Mouse (Mus musculus): Measurements from ENCODE around the gene L3mbtl1. TPM values are rescaled to one million over a fixed set of nuclear protein-coding genes. Genes with fewer than 3 reads are reported as not detected.
A peak's percentile ranks its signal among the peaks of the same experiment; 100 is the strongest.

Gene L3mbtl1
- total and polyA plus RNA-seq, 2 experiments from 2014 or later: not detected

- no peak overlapping the region for H3K27ac ChIP-seq (ENCODE audit: low read depth)
- no peaks in the 10 kb centered on the region for H3K36me3 ChIP-seq (replicated peaks; ENCODE audit: control insufficient read depth, insufficient read depth, low read length)
- no peak for ATAC-seq (ENCODE audit: insufficient read depth, low read depth)
- H3K9me3 ChIP-seq (replicated peaks; ENCODE audit: control insufficient read depth, low read length): no peaks in the 10 kb centered on the region
- H3K4me3 ChIP-seq (ENCODE audit: low read depth, low read length): no peak overlapping the region
- H3K9ac ChIP-seq (replicated peaks; ENCODE audit: low read depth, low read length): no peak overlapping the region
- TF ChIP-seq CTCF (IDR thresholded peaks at IDR 0.05; ENCODE audit: low read depth): peak; percentile 29; the same call in 1 of the 2 replicates
- TF ChIP-seq EP300 (IDR thresholded peaks at IDR 0.05; ENCODE audit: low read depth): no peak
- H3K27me3 ChIP-seq (ENCODE audit: control insufficient read depth, insufficient read depth, low read length): no peaks in the 10 kb centered on the region
- 30% methylated on average over 16 of the region's 16 CpGs for WGBS
- DNase-seq (ENCODE audit: low spot score): no peak
- peak overlapping the region; percentile 23; the same call in 1 of the 2 replicates for H3K4me2 ChIP-seq (ENCODE audit: low read depth, low read length)
- H3K4me1 ChIP-seq (ENCODE audit: control insufficient read depth, insufficient read depth): no peaks in the 10 kb centered on the region
Measured at GRCm38 (mm10) chr2:162908052-162908491, 35.2 kb upstream of the L3mbtl1 start.

GRCm38 (mm10) chr2:162914040-162914439 is 29.2 kb upstream of the L3mbtl1 start:
- TF ChIP-seq EP300 (IDR thresholded peaks at IDR 0.05; ENCODE audit: low read depth) (no peak), CTCF (IDR thresholded peaks at IDR 0.05; ENCODE audit: low read depth) (no peak)
- Histone ChIP-seq H3K27ac (ENCODE audit: low read depth) (no peak overlapping the region), H3K9ac (replicated peaks; ENCODE audit: low read depth, low read length) (no peak overlapping the region), H3K4me3 (ENCODE audit: low read depth, low read length) (no peak overlapping the region), H3K4me2 (ENCODE audit: low read depth, low read length) (no peak overlapping the region), H3K27me3 (ENCODE audit: control insufficient read depth, insufficient read depth, low read length) (peaks cover 9% of the 10 kb centered on the region; the same call in 1 of the 2 replicates), H3K4me1 (ENCODE audit: control insufficient read depth, insufficient read depth) (no peaks in the 10 kb centered on the region), H3K36me3 (replicated peaks; ENCODE audit: control insufficient read depth, insufficient read depth, low read length) (no peaks in the 10 kb centered on the region), H3K9me3 (replicated peaks; ENCODE audit: control insufficient read depth, low read length) (no peaks in the 10 kb centered on the region)
- ATAC-seq (ENCODE audit: insufficient read depth, low read depth) (no peak), DNase-seq (ENCODE audit: low spot score) (no peak)
- 44% methylated on average over 3 of the region's 3 CpGs for WGBS

- 34% methylated on average over 2 of the region's 2 CpGs for WGBS
- ATAC-seq (ENCODE audit: insufficient read depth, low read depth): no peak
- Histone ChIP-seq H3K4me3 (ENCODE audit: low read depth, low read length) (no peak overlapping the region), H3K27ac (ENCODE audit: low read depth) (no peak overlapping the region), H3K4me2 (ENCODE audit: low read depth, low read length) (no peak overlapping the region), H3K9me3 (replicated peaks; ENCODE audit: control insufficient read depth, low read length) (no peaks in the 10 kb centered on the region), H3K36me3 (replicated peaks; ENCODE audit: control insufficient read depth, insufficient read depth, low read length) (no peaks in the 10 kb centered on the region), H3K4me1 (ENCODE audit: control insufficient read depth, insufficient read depth) (no peaks in the 10 kb centered on the region), H3K27me3 (ENCODE audit: control insufficient read depth, insufficient read depth, low read length) (peaks cover 9% of the 10 kb centered on the region; the same call in 1 of the 2 replicates), H3K9ac (replicated peaks; ENCODE audit: low read depth, low read length) (no peak overlapping the region)
- peak; percentile 17 for DNase-seq (ENCODE audit: low spot score)
- TF ChIP-seq CTCF (IDR thresholded peaks at IDR 0.05; ENCODE audit: low read depth) (peak; percentile 59), EP300 (IDR thresholded peaks at IDR 0.05; ENCODE audit: low read depth) (no peak)
Measured at GRCm38 (mm10) chr2:162914519-162914918, 28.8 kb upstream of the L3mbtl1 start.

- 45% methylated on average over 5 of the region's 5 CpGs for WGBS
- Histone ChIP-seq H3K27ac (ENCODE audit: low read depth) (no peak overlapping the region), H3K36me3 (replicated peaks; ENCODE audit: control insufficient read depth, insufficient read depth, low read length) (no peaks in the 10 kb centered on the region), H3K9ac (replicated peaks; ENCODE audit: low read depth, low read length) (no peak overlapping the region), H3K4me2 (ENCODE audit: low read depth, low read length) (no peak overlapping the region), H3K4me3 (ENCODE audit: low read depth, low read length) (no peak overlapping the region), H3K9me3 (replicated peaks; ENCODE audit: control insufficient read depth, low read length) (no peaks in the 10 kb centered on the region), H3K27me3 (ENCODE audit: control insufficient read depth, insufficient read depth, low read length) (peaks cover 9% of the 10 kb centered on the region; the same call in 1 of the 2 replicates), H3K4me1 (ENCODE audit: control insufficient read depth, insufficient read depth) (no peaks in the 10 kb centered on the region)
- TF ChIP-seq EP300 (IDR thresholded peaks at IDR 0.05; ENCODE audit: low read depth) (no peak), CTCF (IDR thresholded peaks at IDR 0.05; ENCODE audit: low read depth) (no peak)
- no peak for ATAC-seq (ENCODE audit: insufficient read depth, low read depth)
- DNase-seq (ENCODE audit: low spot score): no peak
Measured at GRCm38 (mm10) chr2:162919926-162920325, 23.3 kb upstream of the L3mbtl1 start.

GRCm38 (mm10) chr2:162922183-162922582 is 21.1 kb upstream of the L3mbtl1 start:
- TF ChIP-seq CTCF (IDR thresholded peaks at IDR 0.05; ENCODE audit: low read depth) (peak; percentile 89), EP300 (IDR thresholded peaks at IDR 0.05; ENCODE audit: low read depth) (no peak)
- H3K27ac ChIP-seq (ENCODE audit: low read depth): no peak overlapping the region
- no peak overlapping the region for H3K9ac ChIP-seq (replicated peaks; ENCODE audit: low read depth, low read length)
- DNase-seq (ENCODE audit: low spot score): peak; percentile 57
- no peak for ATAC-seq (ENCODE audit: insufficient read depth, low read depth)
- H3K9me3 ChIP-seq (replicated peaks; ENCODE audit: control insufficient read depth, low read length): no peaks in the 10 kb centered on the region
- WGBS: 7% methylated on average over 6 of the region's 6 CpGs
- no peaks in the 10 kb centered on the region for H3K36me3 ChIP-seq (replicated peaks; ENCODE audit: control insufficient read depth, insufficient read depth, low read length)
- H3K4me2 ChIP-seq (ENCODE audit: low read depth, low read length): no peak overlapping the region
- no peak overlapping the region for H3K4me3 ChIP-seq (ENCODE audit: low read depth, low read length)
- no peaks in the 10 kb centered on the region for H3K27me3 ChIP-seq (ENCODE audit: control insufficient read depth, insufficient read depth, low read length)
- no peaks in the 10 kb centered on the region for H3K4me1 ChIP-seq (ENCODE audit: control insufficient read depth, insufficient read depth)

- H3K4me3 ChIP-seq (ENCODE audit: low read depth, low read length): no peak overlapping the region
- no peaks in the 10 kb centered on the region for H3K36me3 ChIP-seq (replicated peaks; ENCODE audit: control insufficient read depth, insufficient read depth, low read length)
- H3K27me3 ChIP-seq (ENCODE audit: control insufficient read depth, insufficient read depth, low read length): no peaks in the 10 kb centered on the region
- DNase-seq (ENCODE audit: low spot score) (no peak), ATAC-seq (ENCODE audit: insufficient read depth, low read depth) (no peak)
- no peak overlapping the region for H3K27ac ChIP-seq (ENCODE audit: low read depth)
- H3K4me2 ChIP-seq (ENCODE audit: low read depth, low read length): no peak overlapping the region
- TF ChIP-seq EP300 (IDR thresholded peaks at IDR 0.05; ENCODE audit: low read depth) (no peak), CTCF (IDR thresholded peaks at IDR 0.05; ENCODE audit: low read depth) (no peak)
- H3K9me3 ChIP-seq (replicated peaks; ENCODE audit: control insufficient read depth, low read length): no peaks in the 10 kb centered on the region
- no peaks in the 10 kb centered on the region for H3K4me1 ChIP-seq (ENCODE audit: control insufficient read depth, insufficient read depth)
- no peak overlapping the region for H3K9ac ChIP-seq (replicated peaks; ENCODE audit: low read depth, low read length)
- 76% methylated on average over 5 of the region's 5 CpGs for WGBS
Measured at GRCm38 (mm10) chr2:162922834-162923233, 20.4 kb upstream of the L3mbtl1 start.

Measured in heart, postnatal 0 days (tissue).